Mouse (Mus musculus): Measurements from ENCODE around the gene Micall1. TPM values are rescaled to one million over a fixed set of nuclear protein-coding genes. Genes with fewer than 3 reads are reported as not detected.

The Micall1 gene
- total RNA-seq (2014; rRNA removed) (33.4 and 35.5 TPM in 2 replicates), polyA plus RNA-seq (2015; fragmentation: Nextera tagmentation; extraction: Ambion mirVana) (8.9 and 10.3 TPM in 2 replicates)

GRCm38 (mm10) chr15:79108421-79109320 lies at the start of gene Micall1:
Micall1 (plus strand) TSS chr15:79108898.
- Histone ChIP-seq H3K27ac (ENCODE audit: low read depth, low read length) (peak within 1 kb of the TSS; percentile 82), H3K27me3 (ENCODE audit: insufficient read depth, low read length) (0 out of 2 replicates have a peak, but pooled peaks cover 3% of the 10 kb centered on the region), H3K4me3 (ENCODE audit: low read depth, low read length) (peak within 1 kb of the TSS; percentile 87), H3K36me3 (ENCODE audit: insufficient read depth, low read length) (0 out of 2 replicates have a peak, but pooled peaks cover 6% of the 10 kb centered on the region), H3K9ac (replicated peaks; ENCODE audit: low read length, poor library complexity, severe bottlenecking) (peak within 1 kb of the TSS; percentile 93), H3K9me3 (ENCODE audit: low read length) (no peaks in the 10 kb centered on the region), H3K4me2 (ENCODE audit: low read depth, low read length, poor library complexity, severe bottlenecking) (peak within 1 kb of the TSS; percentile 93), H3K4me1 (ENCODE audit: insufficient read depth, low read length) (peaks cover 10% of the 10 kb centered on the region; the same call in 1 of the 2 replicates)
- DNase-seq (ENCODE audit: low spot score), result peak; percentile 47
- WGBS, result under 1% methylated on average over 48 of the region's 85 CpGs
- no peak for TF ChIP-seq CTCF (IDR thresholded peaks at IDR 0.05)
- peak; percentile 71 for ATAC-seq (ENCODE audit: low FRiP score)

- Histone ChIP-seq H3K4me2 (ENCODE audit: low read depth, low read length, poor library complexity, severe bottlenecking) (no peak overlapping the region), H3K4me1 (ENCODE audit: insufficient read depth, low read length) (no peaks in the 10 kb centered on the region), H3K9ac (replicated peaks; ENCODE audit: low read length, poor library complexity, severe bottlenecking) (no peak overlapping the region), H3K36me3 (ENCODE audit: insufficient read depth, low read length) (peaks cover 33% of the 10 kb centered on the region), H3K9me3 (ENCODE audit: low read length) (no peaks in the 10 kb centered on the region), H3K27me3 (ENCODE audit: insufficient read depth, low read length) (no peaks in the 10 kb centered on the region), H3K4me3 (ENCODE audit: low read depth, low read length) (no peak overlapping the region), H3K27ac (ENCODE audit: low read depth, low read length) (no peak overlapping the region)
- ATAC-seq (ENCODE audit: low FRiP score) (no peak), DNase-seq (ENCODE audit: low spot score) (no peak)
- WGBS, result 79% methylated on average over 14 of the region's 14 CpGs
- no peak for TF ChIP-seq CTCF (IDR thresholded peaks at IDR 0.05)
These were observed 47.7 kb upstream of the Micall1 start for GRCm38 (mm10) chr15:79060887-79061565.

GRCm38 (mm10) chr15:79062376-79063159 lies 46.1 kb upstream of the Micall1 start, which contains the start of gene Ankrd54:
Ankrd54 (minus strand) TSS chr15:79062893.
- no peaks in the 10 kb centered on the region for H3K4me1 ChIP-seq (ENCODE audit: insufficient read depth, low read length)
- peak within 1 kb of the TSS; percentile 66 for H3K4me2 ChIP-seq (ENCODE audit: low read depth, low read length, poor library complexity, severe bottlenecking)
- whole genome bisulfite sequencing, result under 1% methylated on average over 68 of the region's 80 CpGs
- H3K27me3 ChIP-seq (ENCODE audit: insufficient read depth, low read length), result no peaks in the 10 kb centered on the region
- peak within 1 kb of the TSS; percentile 73 for H3K27ac ChIP-seq (ENCODE audit: low read depth, low read length)
- TF ChIP-seq CTCF (IDR thresholded peaks at IDR 0.05), result no peak
- peak; percentile 100 for DNase-seq (ENCODE audit: low spot score)
- peak within 1 kb of the TSS; percentile 93 for H3K4me3 ChIP-seq (ENCODE audit: low read depth, low read length)
- ATAC-seq (ENCODE audit: low FRiP score), result peak; percentile 99
- H3K36me3 ChIP-seq (ENCODE audit: insufficient read depth, low read length), result peaks cover 25% of the 10 kb centered on the region
- no peaks in the 10 kb centered on the region for H3K9me3 ChIP-seq (ENCODE audit: low read length)
- peak within 1 kb of the TSS; percentile 86 for H3K9ac ChIP-seq (replicated peaks; ENCODE audit: low read length, poor library complexity, severe bottlenecking)

- H3K27ac ChIP-seq (ENCODE audit: low read depth, low read length), result no peak overlapping the region
- H3K4me1 ChIP-seq (ENCODE audit: insufficient read depth, low read length), result no peaks in the 10 kb centered on the region
- no peak for TF ChIP-seq CTCF (IDR thresholded peaks at IDR 0.05)
- DNase-seq (ENCODE audit: low spot score), result no peak
- H3K4me2 ChIP-seq (ENCODE audit: low read depth, low read length, poor library complexity, severe bottlenecking), result peak overlapping the region; percentile 43
- H3K9ac ChIP-seq (replicated peaks; ENCODE audit: low read length, poor library complexity, severe bottlenecking), result no peak overlapping the region
- no peaks in the 10 kb centered on the region for H3K9me3 ChIP-seq (ENCODE audit: low read length)
- H3K36me3 ChIP-seq (ENCODE audit: insufficient read depth, low read length), result peaks cover 20% of the 10 kb centered on the region
- no peak for ATAC-seq (ENCODE audit: low FRiP score)
- WGBS, result 9% methylated on average over 14 of the region's 14 CpGs
- no peaks in the 10 kb centered on the region for H3K27me3 ChIP-seq (ENCODE audit: insufficient read depth, low read length)
- peak overlapping the region; percentile 18 for H3K4me3 ChIP-seq (ENCODE audit: low read depth, low read length)
These were observed 45.4 kb upstream of the Micall1 start for GRCm38 (mm10) chr15:79063160-79063740.

- H3K27ac ChIP-seq (ENCODE audit: low read depth, low read length), result no peak overlapping the region
- H3K27me3 ChIP-seq (ENCODE audit: insufficient read depth, low read length), result no peaks in the 10 kb centered on the region
- ATAC-seq (ENCODE audit: low FRiP score) (no peak), DNase-seq (ENCODE audit: low spot score) (no peak)
- no peak for TF ChIP-seq CTCF (IDR thresholded peaks at IDR 0.05)
- H3K9me3 ChIP-seq (ENCODE audit: low read length), result no peaks in the 10 kb centered on the region
- H3K4me3 ChIP-seq (ENCODE audit: low read depth, low read length), result no peak overlapping the region
- no peaks in the 10 kb centered on the region for H3K4me1 ChIP-seq (ENCODE audit: insufficient read depth, low read length)
- WGBS, result 73% methylated on average over 8 of the region's 8 CpGs
- peaks cover under 1% of the 10 kb centered on the region; the same call in 1 of the 2 replicates for H3K36me3 ChIP-seq (ENCODE audit: insufficient read depth, low read length)
- no peak overlapping the region for H3K9ac ChIP-seq (replicated peaks; ENCODE audit: low read length, poor library complexity, severe bottlenecking)
- H3K4me2 ChIP-seq (ENCODE audit: low read depth, low read length, poor library complexity, severe bottlenecking), result no peak overlapping the region
These were observed 43.5 kb upstream of the Micall1 start for GRCm38 (mm10) chr15:79065086-79065770.

Measured in midbrain, postnatal 0 days (tissue).